Comparison of ENCODE assay signal across 8 mouse cellular contexts in genomic region chr9:97018677-97019147, GRCm38 (mm10). TPM values are rescaled to one million over a fixed set of nuclear protein-coding genes. Genes with fewer than 3 reads are reported as not detected.
DNase-seq lines count a peak whose midpoint lies in the region; ATAC-seq and TF ChIP-seq lines count a peak whose summit lies in the region.

Gene Spsb4, minus strand, starts transcription at chr9:97018843.

- peak within 1 kb of the TSS; percentile 10 for H3ac ChIP-seq in myocyte (ENCODE audit: control insufficient read depth, insufficient read length)

- no peaks in the 10 kb centered on the region for H3K9me3 ChIP-seq in heart, embryonic 13.5 days
- H3K9me3 ChIP-seq in kidney, embryonic 16.5 days (ENCODE audit: low read length) = no peaks in the 10 kb centered on the region
- H3K9me3 ChIP-seq in liver, embryonic 13.5 days (replicated peaks) = no peaks in the 10 kb centered on the region
- H3K9me3 ChIP-seq in stomach, embryonic 16.5 days (replicated peaks; ENCODE audit: control insufficient read depth, low read length) = no peaks in the 10 kb centered on the region

- no peaks in the 10 kb centered on the region for H3K36me3 ChIP-seq in spleen, adult 2 months (ENCODE audit: control insufficient read depth, insufficient read depth, low read length)
- H3K36me3 ChIP-seq in heart, embryonic 13.5 days = no peaks in the 10 kb centered on the region
- H3K36me3 ChIP-seq in kidney, embryonic 16.5 days (ENCODE audit: insufficient read depth, low read length) = no peaks in the 10 kb centered on the region
- H3K36me3 ChIP-seq in liver, embryonic 13.5 days = no peaks in the 10 kb centered on the region
- no peaks in the 10 kb centered on the region for H3K36me3 ChIP-seq in myocyte (ENCODE audit: control insufficient read depth, insufficient read depth)
- H3K36me3 ChIP-seq in stomach, embryonic 16.5 days (ENCODE audit: control insufficient read depth, insufficient read depth, low read length) = no peaks in the 10 kb centered on the region

- DNase-seq in spleen, adult 2 months (ENCODE audit: low read depth in 1 of 2, low spot score in 2 of 2) = peak in 1 of 2 experiments; percentile 9
- no peak for DNase-seq in spleen, adult 12 weeks (ENCODE audit: low spot score)
- DNase-seq in liver, embryonic 13.5 days = no peak

- peaks cover 19% of the 10 kb centered on the region for H3K27me3 ChIP-seq in spleen, adult 2 months (ENCODE audit: control insufficient read depth, insufficient read depth, low read length)
- H3K27me3 ChIP-seq in heart, embryonic 13.5 days (replicated peaks) = peaks cover 5% of the 10 kb centered on the region; the same call in 1 of the 2 replicates
- H3K27me3 ChIP-seq in kidney, embryonic 16.5 days (ENCODE audit: insufficient read depth, low read length) = peaks cover 2% of the 10 kb centered on the region; the same call in 1 of the 2 replicates
- peaks cover 64% of the 10 kb centered on the region for H3K27me3 ChIP-seq in liver, embryonic 13.5 days
- no peaks in the 10 kb centered on the region for H3K27me3 ChIP-seq in myocyte (ENCODE audit: control insufficient read depth, insufficient read depth, insufficient read length)
- H3K27me3 ChIP-seq in stomach, embryonic 16.5 days (ENCODE audit: control insufficient read depth, insufficient read depth, low read length) = peaks cover 5% of the 10 kb centered on the region; the same call in 1 of the 2 replicates

- peak within 1 kb of the TSS; percentile 89 for H3K9ac ChIP-seq in heart, embryonic 13.5 days
- H3K9ac ChIP-seq in kidney, embryonic 16.5 days (replicated peaks; ENCODE audit: low read length) = peak within 1 kb of the TSS; percentile 85
- H3K9ac ChIP-seq in liver, embryonic 13.5 days = peak within 1 kb of the TSS; percentile 36
- peak within 1 kb of the TSS; percentile 80 for H3K9ac ChIP-seq in stomach, embryonic 16.5 days (ENCODE audit: low read length)

- ATAC-seq in heart, embryonic 13.5 days (ENCODE audit: extremely low read depth, insufficient number of reproducible peaks, low FRiP score, low TSS enrichment) = peak; percentile 83
- ATAC-seq in kidney, embryonic 16.5 days (ENCODE audit: low FRiP score, low TSS enrichment) = peak; percentile 92
- ATAC-seq in liver, embryonic 13.5 days (ENCODE audit: low read depth) = peak; percentile 64
- peak; percentile 94 for ATAC-seq in stomach, embryonic 16.5 days (ENCODE audit: insufficient read depth, low FRiP score)

- peak within 1 kb of the TSS; percentile 41; the same call in 1 of the 2 replicates for H3K4me3 ChIP-seq in spleen, adult 2 months (ENCODE audit: extremely low read depth, insufficient read depth, insufficient read length)
- H3K4me3 ChIP-seq in embryonic fibroblast, embryonic 13.5 days (ENCODE audit: insufficient read depth, low read length) = peak within 1 kb of the TSS; percentile 61
- H3K4me3 ChIP-seq in heart, embryonic 13.5 days = peak within 1 kb of the TSS; percentile 72
- H3K4me3 ChIP-seq in kidney, embryonic 16.5 days (ENCODE audit: low read length) = peak within 1 kb of the TSS; percentile 73
- peak within 1 kb of the TSS; percentile 52 for H3K4me3 ChIP-seq in liver, embryonic 13.5 days (replicated peaks)
- peak within 1 kb of the TSS; percentile 28 for H3K4me3 ChIP-seq in myocyte
- H3K4me3 ChIP-seq in stomach, embryonic 16.5 days (replicated peaks; ENCODE audit: low read length) = peak within 1 kb of the TSS; percentile 71

- no peak for TF ChIP-seq POLR2A in spleen, adult 2 months (IDR thresholded peaks at IDR 0.05; ENCODE audit: low read depth, low read length)
- peak; percentile 61 for TF ChIP-seq POLR2A in embryonic fibroblast, embryonic 13.5 days (IDR thresholded peaks at IDR 0.05; ENCODE audit: low read depth, low read length)
- TF ChIP-seq POLR2A in myocyte (IDR thresholded peaks at IDR 0.05; ENCODE audit: insufficient read length, low read depth) = peak; percentile 59

- peak within 1 kb of the TSS; percentile 81 for H3K4me2 ChIP-seq in heart, embryonic 13.5 days
- H3K4me2 ChIP-seq in kidney, embryonic 16.5 days (replicated peaks; ENCODE audit: low read depth, low read length) = peak within 1 kb of the TSS; percentile 77
- peak within 1 kb of the TSS; percentile 69 for H3K4me2 ChIP-seq in liver, embryonic 13.5 days
- H3K4me2 ChIP-seq in myocyte (ENCODE audit: low read depth) = peak within 1 kb of the TSS; percentile 88
- peak within 1 kb of the TSS; percentile 97 for H3K4me2 ChIP-seq in stomach, embryonic 16.5 days (ENCODE audit: low read depth, low read length)

- no peak within 1 kb of the TSS for H3K27ac ChIP-seq in spleen, adult 2 months (ENCODE audit: insufficient read depth, low read length)
- H3K27ac ChIP-seq in embryonic fibroblast, embryonic 13.5 days (ENCODE audit: insufficient read depth, low read length) = no peak within 1 kb of the TSS
- H3K27ac ChIP-seq in heart, embryonic 13.5 days (replicated peaks) = peak within 1 kb of the TSS; percentile 95
- peak within 1 kb of the TSS; percentile 95 for H3K27ac ChIP-seq in kidney, embryonic 16.5 days (ENCODE audit: low read length)
- H3K27ac ChIP-seq in liver, embryonic 13.5 days = no peak within 1 kb of the TSS
- peak within 1 kb of the TSS; percentile 86 for H3K27ac ChIP-seq in stomach, embryonic 16.5 days (ENCODE audit: low read length)

- H3K4me1 ChIP-seq in spleen, adult 2 months (ENCODE audit: control insufficient read depth, insufficient read depth, insufficient read length) = peaks cover 4% of the 10 kb centered on the region
- H3K4me1 ChIP-seq in embryonic fibroblast, embryonic 13.5 days (ENCODE audit: control insufficient read depth, insufficient read depth, low read length) = 0 out of 2 replicates have a peak, but pooled peaks cover 2% of the 10 kb centered on the region
- H3K4me1 ChIP-seq in heart, embryonic 13.5 days = peaks cover 46% of the 10 kb centered on the region
- peaks cover 41% of the 10 kb centered on the region for H3K4me1 ChIP-seq in kidney, embryonic 16.5 days (ENCODE audit: insufficient read depth, low read length)
- H3K4me1 ChIP-seq in liver, embryonic 13.5 days (replicated peaks) = peaks cover 5% of the 10 kb centered on the region
- H3K4me1 ChIP-seq in stomach, embryonic 16.5 days (ENCODE audit: control insufficient read depth, insufficient read depth, low read length) = peaks cover 14% of the 10 kb centered on the region

- no peak for TF ChIP-seq CTCF in spleen, adult 2 months (IDR thresholded peaks at IDR 0.05; ENCODE audit: extremely low read depth, insufficient read depth, insufficient read length, insufficient replicate concordance)
- TF ChIP-seq CTCF in embryonic fibroblast, embryonic 13.5 days (IDR thresholded peaks at IDR 0.05; ENCODE audit: borderline replicate concordance, insufficient read depth, low read length) = no peak

- no peaks in the 10 kb centered on the region for H3K79me2 ChIP-seq in myocyte (ENCODE audit: control insufficient read depth, insufficient read depth)

- 1% methylated on average over 46 of the region's 47 CpGs for WGBS in spleen, adult 2 months
- WGBS in heart, embryonic 13.5 days = under 1% methylated on average over 46 of the region's 47 CpGs
- WGBS in kidney, embryonic 16.5 days = 1% methylated on average over 29 of the region's 47 CpGs
- under 1% methylated on average over 46 of the region's 47 CpGs for WGBS in liver, embryonic 13.5 days (ENCODE audit: insufficient replicate concordance)
- WGBS in stomach, embryonic 16.5 days = under 1% methylated on average over 47 of the region's 47 CpGs

TF ChIP-seq in myocyte, 11 proteins besides CTCF, POLR2A, EP300 and RAD21:
- TF ChIP-seq MYOD1 (IDR thresholded peaks at IDR 0.05; ENCODE audit: control insufficient read depth in 1 of 3, insufficient read length in 2 of 3, low read depth in 2 of 3) (peak in 1 of 3 experiments; percentile 17), CEBPB (IDR thresholded peaks at IDR 0.05; ENCODE audit: insufficient read depth, poor library complexity, severe bottlenecking) (no peak), TCF3 (IDR thresholded peaks at IDR 0.05; ENCODE audit: insufficient read length, low read depth) (no peak), SRF (IDR thresholded peaks at IDR 0.05; ENCODE audit: control insufficient read depth, insufficient read length, low read depth) (no peak), MYOG (IDR thresholded peaks at IDR 0.05; ENCODE audit: control insufficient read depth in 1 of 3, insufficient read depth in 1 of 3, insufficient read length in 2 of 3, low read depth in 2 of 3) (peak in 1 of 3 experiments; percentile 17), USF1 (IDR thresholded peaks at IDR 0.05; ENCODE audit: low read depth) (no peak), POLR2AphosphoS2 (IDR thresholded peaks at IDR 0.05; ENCODE audit: insufficient read length, low read depth) (no peak), MAX (IDR thresholded peaks at IDR 0.05; ENCODE audit: low read depth) (no peak), REST (IDR thresholded peaks at IDR 0.05; ENCODE audit: insufficient read depth, insufficient read length) (no peak), TCF12 (IDR thresholded peaks at IDR 0.05; ENCODE audit: insufficient read depth, poor library complexity, severe bottlenecking) (no peak), E2F4 (IDR thresholded peaks at IDR 0.05; ENCODE audit: insufficient read depth) (no peak)
TF ChIP-seq in myocyte: peak in this region for 2.

RNA-seq across cellular contexts. Expression of gene Spsb4, which starts in this region (rescaled TPM):
- polyA plus RNA-seq in spleen, adult 2 months (2012; rRNA removed) = 0.05 and 0.12 TPM in 2 replicates
- 1.8 and 1.9 TPM in 2 replicates for polyA plus RNA-seq in embryonic fibroblast, embryonic 13.5 days (2011; ENCODE audit: insufficient read length, low read depth, missing spikeins)
- 55.5 and 61.4 TPM in 2 replicates for polyA plus RNA-seq in heart, embryonic 13.5 days (2015; fragmentation: Nextera tagmentation; extraction: Ambion mirVana)
- 64.3 and 66.6 TPM in 2 replicates for polyA plus RNA-seq in kidney, embryonic 16.5 days (2015; fragmentation: Nextera tagmentation; extraction: Ambion mirVana)
- 1.00 and 1.1 TPM in 2 replicates for polyA plus RNA-seq in liver, embryonic 13.5 days (2015; fragmentation: Nextera tagmentation; extraction: Ambion mirVana)
- 0.78 TPM for polyA plus RNA-seq in myocyte (2012; fragmentation: generic; extraction: Trizol)
- polyA plus RNA-seq in stomach, embryonic 16.5 days (2015; fragmentation: Nextera tagmentation; extraction: Ambion mirVana) = 12.1 and 14.2 TPM in 2 replicates

Comparison
In these comparisons a context has a peak if more than half of its experiments do, and no peak if none do; other contexts are left out.
1. H3K27ac ChIP-seq: peak in heart, embryonic 13.5 days (single experiment), kidney, embryonic 16.5 days (single experiment) and stomach, embryonic 16.5 days (single experiment); none in spleen, adult 2 months (single experiment), embryonic fibroblast, embryonic 13.5 days (single experiment) and liver, embryonic 13.5 days (single experiment).
2. H3K9ac ChIP-seq: peak in every context shown above with its lines; median percentile 89 in heart, embryonic 13.5 days; 85 in kidney, embryonic 16.5 days; 80 in stomach, embryonic 16.5 days; 36 in liver, embryonic 13.5 days.
3. Peak in every context shown above with its lines, with median percentiles within 50 percentile points of each other: H3K4me3 ChIP-seq, ATAC-seq and H3K4me2 ChIP-seq.